Mouse (Mus musculus): ENCODE measurements at regions not wholly inside any gene's neighbourhood (a gene's known extent, or its start where the extent isn't known, plus 50 kb on each side); places are given as distances from the start of the nearest gene placed in this dataset.

DNA sequence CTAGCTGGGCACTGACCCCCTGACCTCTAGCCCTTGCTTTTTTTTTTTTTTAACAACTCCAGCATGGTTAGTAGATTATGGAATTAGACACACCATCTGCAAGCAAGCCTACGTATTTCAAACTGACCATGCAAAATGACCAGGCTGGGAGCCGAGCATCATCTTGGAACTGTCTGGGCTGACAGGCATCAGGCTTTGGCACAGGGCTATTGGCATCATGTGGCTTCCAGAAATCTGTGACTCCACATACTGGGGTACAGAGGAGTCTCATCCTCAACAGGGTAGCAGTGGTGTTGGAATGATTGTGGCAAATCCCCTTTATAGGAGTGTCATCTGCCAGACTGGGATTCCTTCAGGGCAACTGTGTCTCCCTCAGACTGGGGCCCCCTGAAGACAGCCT lies 152.7 kb upstream of the Mocs1 start:
- TF ChIP-seq CTCF (conservative IDR thresholded peaks at IDR 0.05; ENCODE audit: low read length) = no peak
- no peak for TF ChIP-seq NANOG (IDR thresholded peaks at IDR 0.05; ENCODE audit: borderline replicate concordance, low read length)
- no peak for TF ChIP-seq POU5F1 (IDR thresholded peaks at IDR 0.05; ENCODE audit: borderline replicate concordance, low read length)
- H3K4me1 ChIP-seq (replicated peaks; ENCODE audit: low read depth, low read length) = no peaks in the 10 kb centered on the region

DNA sequence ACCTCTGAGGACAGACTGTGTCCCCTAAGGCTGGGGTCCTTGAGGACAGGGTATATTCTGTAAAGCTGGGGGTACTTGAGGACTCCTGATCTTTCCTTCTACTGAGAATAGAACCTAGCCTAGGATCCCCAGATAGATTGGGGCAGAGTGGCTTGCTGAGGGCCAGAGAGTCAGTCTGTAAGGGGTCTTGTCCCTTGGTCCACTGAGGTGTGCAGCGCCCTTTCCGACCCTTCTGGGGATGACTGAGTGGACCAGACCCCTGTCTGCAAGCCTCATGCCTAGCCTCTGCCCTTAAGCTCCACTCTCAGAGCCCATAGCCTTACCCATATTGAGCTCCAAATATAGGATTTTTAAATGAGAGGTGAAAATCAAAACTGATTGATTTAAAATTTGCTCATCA lies 152.2 kb upstream of the Mocs1 start:
- TF ChIP-seq NANOG (IDR thresholded peaks at IDR 0.05; ENCODE audit: borderline replicate concordance, low read length) (no peak), POU5F1 (IDR thresholded peaks at IDR 0.05; ENCODE audit: borderline replicate concordance, low read length) (no peak), CTCF (conservative IDR thresholded peaks at IDR 0.05; ENCODE audit: low read length) (no peak)
- Histone ChIP-seq H3K9me3 (ENCODE audit: low read length) (peaks cover 11% of the 10 kb centered on the region; the same call in 1 of the 2 replicates), H3K36me3 (ENCODE audit: insufficient read depth, low read length) (no peaks in the 10 kb centered on the region), H3K4me3 (replicated peaks; ENCODE audit: low read length) (no peak overlapping the region), H3K4me1 (replicated peaks; ENCODE audit: low read depth, low read length) (no peaks in the 10 kb centered on the region), H3K27me3 (ENCODE audit: insufficient read depth, low read length) (peaks cover 2% of the 10 kb centered on the region; the same call in 1 of the 2 replicates)

More for the DNA sequence above, 152.7 kb upstream of the Mocs1 start:
- Histone ChIP-seq H3K36me3 (ENCODE audit: insufficient read depth, low read length) (no peaks in the 10 kb centered on the region), H3K4me3 (replicated peaks; ENCODE audit: low read length) (no peak overlapping the region), H3K27me3 (ENCODE audit: insufficient read depth, low read length) (peaks cover 2% of the 10 kb centered on the region; the same call in 1 of the 2 replicates), H3K9me3 (ENCODE audit: low read length) (peaks cover 11% of the 10 kb centered on the region; the same call in 1 of the 2 replicates)

DNA sequence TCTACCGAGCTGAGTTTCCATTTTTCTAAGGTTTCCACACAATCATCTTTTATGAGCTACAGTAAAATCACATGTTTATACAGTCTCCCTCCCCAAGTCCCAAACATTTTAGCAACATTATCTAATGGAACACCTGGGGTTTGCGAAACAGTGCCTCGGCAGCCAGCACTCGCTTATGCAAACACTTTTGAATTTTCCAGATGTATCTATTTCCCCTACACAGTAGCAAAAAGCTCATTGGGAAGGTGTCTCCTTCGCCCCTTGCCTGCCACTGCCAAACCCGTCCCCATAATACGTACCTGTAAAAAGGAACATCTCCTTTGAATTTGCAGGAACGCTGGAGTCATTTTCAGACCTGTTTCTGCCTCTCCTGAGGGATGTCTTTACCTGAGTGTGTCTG lies 149.6 kb upstream of the Mocs1 start:
- Histone ChIP-seq H3K9me3 (ENCODE audit: low read length) (peaks cover 11% of the 10 kb centered on the region; the same call in 1 of the 2 replicates), H3K4me1 (replicated peaks; ENCODE audit: low read depth, low read length) (no peaks in the 10 kb centered on the region), H3K27me3 (ENCODE audit: insufficient read depth, low read length) (no peaks in the 10 kb centered on the region; the same call in 1 of the 2 replicates), H3K36me3 (ENCODE audit: insufficient read depth, low read length) (no peaks in the 10 kb centered on the region), H3K4me3 (replicated peaks; ENCODE audit: low read length) (no peak overlapping the region)
- no peak for TF ChIP-seq NANOG (IDR thresholded peaks at IDR 0.05; ENCODE audit: borderline replicate concordance, low read length)
- no peak for TF ChIP-seq POU5F1 (IDR thresholded peaks at IDR 0.05; ENCODE audit: borderline replicate concordance, low read length)
- no peak for TF ChIP-seq CTCF (conservative IDR thresholded peaks at IDR 0.05; ENCODE audit: low read length)

DNA sequence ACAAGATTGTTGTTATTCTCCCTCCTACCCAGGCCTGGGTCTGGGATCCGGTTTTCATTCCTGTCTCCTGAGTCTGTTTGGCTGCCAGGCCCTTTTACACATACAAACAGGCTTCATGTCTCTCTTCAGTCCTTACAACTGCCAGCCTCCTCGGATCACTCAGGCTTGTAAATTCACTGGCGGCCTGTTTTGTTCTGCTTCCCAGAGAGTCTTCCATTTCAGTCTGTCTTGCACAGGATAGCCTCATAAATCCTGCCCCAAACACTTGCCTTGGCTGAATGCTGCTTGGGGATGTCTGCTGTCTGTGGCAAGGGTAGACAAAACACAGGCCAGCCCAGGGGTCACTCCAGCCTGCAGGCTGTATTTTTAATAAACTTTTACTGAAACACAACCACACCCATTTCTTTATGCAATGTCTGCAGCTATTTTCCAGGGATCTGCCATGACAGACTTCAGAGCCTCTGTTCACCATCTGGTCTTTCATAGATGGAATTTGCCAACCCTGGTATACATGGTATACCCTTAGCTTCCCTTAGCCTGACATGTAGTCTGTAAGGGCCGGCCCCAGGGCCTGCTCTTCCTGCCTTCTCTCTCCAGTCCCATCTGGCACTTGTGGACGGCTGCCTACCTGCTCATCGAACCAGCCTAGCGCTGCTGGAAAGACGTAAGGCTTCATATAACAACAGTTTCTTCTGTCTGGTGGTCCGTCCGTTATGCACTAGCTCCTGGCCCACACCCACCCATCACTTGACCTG lies 149.0 kb upstream of the Mocs1 start:
- no peak overlapping the region for H3K4me3 ChIP-seq (replicated peaks; ENCODE audit: low read length)
- H3K9me3 ChIP-seq (ENCODE audit: low read length) = peaks cover 11% of the 10 kb centered on the region; the same call in 1 of the 2 replicates
- TF ChIP-seq CTCF (conservative IDR thresholded peaks at IDR 0.05; ENCODE audit: low read length) = no peak
- TF ChIP-seq POU5F1 (IDR thresholded peaks at IDR 0.05; ENCODE audit: borderline replicate concordance, low read length) = no peak
- H3K27me3 ChIP-seq (ENCODE audit: insufficient read depth, low read length) = no peaks in the 10 kb centered on the region; the same call in 1 of the 2 replicates
- no peaks in the 10 kb centered on the region for H3K4me1 ChIP-seq (replicated peaks; ENCODE audit: low read depth, low read length)
- H3K36me3 ChIP-seq (ENCODE audit: insufficient read depth, low read length) = no peaks in the 10 kb centered on the region

DNA sequence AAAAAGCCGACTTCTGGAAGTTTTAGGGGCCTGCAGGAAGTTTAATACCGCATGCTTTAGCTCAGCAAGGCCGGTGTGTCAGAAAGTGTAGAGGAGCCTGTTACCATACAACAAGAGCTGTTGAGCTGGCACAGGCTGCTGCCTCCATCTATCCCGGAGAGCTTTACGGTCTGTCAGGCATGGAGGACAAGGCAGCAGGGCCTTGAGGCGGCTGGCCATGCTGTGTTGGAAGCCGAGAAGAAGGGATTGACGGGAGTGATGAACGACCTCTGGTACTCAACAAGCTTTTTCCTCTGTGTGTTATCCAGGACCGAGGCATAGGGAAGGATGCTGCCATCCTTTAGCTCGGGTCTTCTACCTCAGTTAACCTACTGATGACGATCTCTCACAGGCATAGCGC lies 146.8 kb upstream of the Mocs1 start:
- Histone ChIP-seq H3K9me3 (ENCODE audit: low read length) (peaks cover 11% of the 10 kb centered on the region; the same call in 1 of the 2 replicates), H3K4me1 (replicated peaks; ENCODE audit: low read depth, low read length) (no peaks in the 10 kb centered on the region), H3K27me3 (ENCODE audit: insufficient read depth, low read length) (no peaks in the 10 kb centered on the region), H3K36me3 (ENCODE audit: insufficient read depth, low read length) (no peaks in the 10 kb centered on the region), H3K4me3 (replicated peaks; ENCODE audit: low read length) (no peak overlapping the region)
- no peak for TF ChIP-seq NANOG (IDR thresholded peaks at IDR 0.05; ENCODE audit: borderline replicate concordance, low read length)

DNA sequence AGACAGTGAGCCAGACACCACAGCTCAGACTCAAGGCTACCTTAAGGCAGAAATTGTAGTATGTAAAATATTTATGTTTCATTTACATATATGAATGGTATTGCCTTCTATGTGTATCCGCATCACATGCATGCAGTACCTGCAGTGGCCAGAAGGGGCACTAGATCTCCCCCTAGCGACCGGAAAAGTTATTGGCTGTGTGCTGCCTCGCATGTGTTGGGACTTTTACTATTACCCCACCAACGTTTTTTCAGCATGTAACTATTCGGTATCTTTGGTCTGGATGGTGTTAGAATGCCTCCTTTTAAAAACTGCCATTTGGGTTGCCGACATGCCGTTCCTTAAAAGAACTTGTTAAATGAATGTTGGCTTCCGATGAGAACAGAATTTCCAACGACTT lies 145.7 kb upstream of the Mocs1 start:
- no peaks in the 10 kb centered on the region for H3K4me1 ChIP-seq (replicated peaks; ENCODE audit: low read depth, low read length)
- no peaks in the 10 kb centered on the region for H3K27me3 ChIP-seq (ENCODE audit: insufficient read depth, low read length)
- no peaks in the 10 kb centered on the region for H3K9me3 ChIP-seq (ENCODE audit: low read length)
- no peak overlapping the region for H3K4me3 ChIP-seq (replicated peaks; ENCODE audit: low read length)
- TF ChIP-seq NANOG (IDR thresholded peaks at IDR 0.05; ENCODE audit: borderline replicate concordance, low read length) (no peak), CTCF (conservative IDR thresholded peaks at IDR 0.05; ENCODE audit: low read length) (peak; percentile 94)
- no peaks in the 10 kb centered on the region for H3K36me3 ChIP-seq (ENCODE audit: insufficient read depth, low read length)

DNA sequence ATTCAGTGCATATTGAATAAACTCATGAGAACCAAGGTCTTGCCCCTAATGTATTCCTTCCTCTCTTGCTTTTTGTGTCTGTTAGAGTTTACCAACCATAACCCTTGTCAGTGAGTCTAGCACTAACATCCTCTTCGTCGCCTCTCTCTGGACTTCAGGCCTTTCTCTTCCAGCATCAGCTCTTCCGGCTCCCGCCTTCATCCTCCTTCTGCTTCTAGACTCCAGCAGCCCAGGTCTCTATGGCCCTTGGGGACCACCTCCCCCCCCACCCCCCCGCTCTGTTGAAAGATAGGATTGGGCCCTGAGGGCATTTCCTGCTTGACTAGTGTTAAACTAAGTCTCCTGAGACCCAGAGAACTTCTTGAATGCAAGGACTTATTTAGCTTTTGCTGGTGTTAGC lies 144.7 kb upstream of the Mocs1 start:
- TF ChIP-seq NANOG (IDR thresholded peaks at IDR 0.05; ENCODE audit: borderline replicate concordance, low read length) (no peak), POU5F1 (IDR thresholded peaks at IDR 0.05; ENCODE audit: borderline replicate concordance, low read length) (no peak), CTCF (conservative IDR thresholded peaks at IDR 0.05; ENCODE audit: low read length) (no peak)
- Histone ChIP-seq H3K9me3 (ENCODE audit: low read length) (no peaks in the 10 kb centered on the region), H3K27me3 (ENCODE audit: insufficient read depth, low read length) (no peaks in the 10 kb centered on the region), H3K4me3 (replicated peaks; ENCODE audit: low read length) (no peak overlapping the region), H3K4me1 (replicated peaks; ENCODE audit: low read depth, low read length) (no peaks in the 10 kb centered on the region), H3K36me3 (ENCODE audit: insufficient read depth, low read length) (no peaks in the 10 kb centered on the region)

DNA sequence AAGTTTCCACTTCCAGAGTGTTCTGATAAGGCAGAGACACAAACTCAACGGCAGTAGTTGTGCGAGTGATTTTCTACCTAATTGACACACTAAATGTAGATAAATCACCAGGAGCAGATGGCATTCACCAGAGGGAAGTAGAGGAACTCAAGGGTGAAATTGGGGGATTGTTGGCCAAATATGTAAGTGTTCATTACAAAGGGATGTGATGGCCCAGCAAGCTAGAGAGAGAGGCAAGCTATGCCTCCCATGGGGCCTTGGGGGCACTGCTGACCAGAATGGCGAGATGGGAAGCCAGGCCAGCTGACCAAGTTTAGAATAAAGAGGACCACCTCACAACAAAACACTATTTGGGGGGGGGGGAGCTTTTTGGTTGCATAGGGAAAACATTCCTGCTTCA lies 136.5 kb upstream of the Mocs1 start:
- TF ChIP-seq POU5F1 (IDR thresholded peaks at IDR 0.05; ENCODE audit: borderline replicate concordance, low read length) (no peak), CTCF (conservative IDR thresholded peaks at IDR 0.05; ENCODE audit: low read length) (no peak), NANOG (IDR thresholded peaks at IDR 0.05; ENCODE audit: borderline replicate concordance, low read length) (no peak)
- no peaks in the 10 kb centered on the region for H3K9me3 ChIP-seq (ENCODE audit: low read length)
- no peaks in the 10 kb centered on the region for H3K36me3 ChIP-seq (ENCODE audit: insufficient read depth, low read length)
- H3K4me1 ChIP-seq (replicated peaks; ENCODE audit: low read depth, low read length) = no peaks in the 10 kb centered on the region
- no peaks in the 10 kb centered on the region for H3K27me3 ChIP-seq (ENCODE audit: insufficient read depth, low read length)
- no peak overlapping the region for H3K4me3 ChIP-seq (replicated peaks; ENCODE audit: low read length)

DNA sequence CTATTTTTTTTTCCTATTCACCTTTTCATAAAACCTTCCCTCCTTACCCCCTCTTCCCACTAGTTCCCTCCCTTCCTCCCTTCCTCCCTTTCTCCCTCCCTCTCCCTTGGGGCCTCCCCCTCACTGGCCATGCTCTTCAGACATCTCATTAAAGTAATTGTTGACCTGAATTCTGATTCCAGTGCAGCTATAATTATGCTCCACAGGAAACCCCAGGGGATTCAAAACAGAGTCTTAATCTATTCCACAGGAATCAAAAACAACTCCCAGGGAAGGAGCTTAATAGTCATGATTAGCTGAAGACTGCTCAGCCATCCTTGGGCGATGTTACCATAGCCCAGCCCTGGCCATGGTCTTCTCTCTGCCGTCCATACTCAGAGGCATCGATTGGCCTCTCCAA lies 123.7 kb upstream of the Mocs1 start:
- no peaks in the 10 kb centered on the region for H3K4me1 ChIP-seq (replicated peaks; ENCODE audit: low read depth, low read length)
- no peaks in the 10 kb centered on the region for H3K27me3 ChIP-seq (ENCODE audit: insufficient read depth, low read length)
- no peak overlapping the region for H3K4me3 ChIP-seq (replicated peaks; ENCODE audit: low read length)
- no peaks in the 10 kb centered on the region for H3K36me3 ChIP-seq (ENCODE audit: insufficient read depth, low read length)
- no peak for TF ChIP-seq POU5F1 (IDR thresholded peaks at IDR 0.05; ENCODE audit: borderline replicate concordance, low read length)
- no peak for TF ChIP-seq CTCF (conservative IDR thresholded peaks at IDR 0.05; ENCODE audit: low read length)
- TF ChIP-seq NANOG (IDR thresholded peaks at IDR 0.05; ENCODE audit: borderline replicate concordance, low read length) = no peak
- no peaks in the 10 kb centered on the region for H3K9me3 ChIP-seq (ENCODE audit: low read length)

Data from E14TG2a.4 (cell line).